Mouse (Mus musculus) heart, adult 2 months (tissue): Measurements from ENCODE around the gene Itpr2.

ENCODE experiments used
- CTCF ChIP-seq: fragments of 200-600 bp; IDR thresholded peaks from 2 replicates; pipeline ENCODE4 v1.8.1; 2022; ENCODE audit warnings: antibody characterized with exemption, mild to moderate bottlenecking, moderate library complexity
- EP300 ChIP-seq: fragments of 200-500 bp; IDR thresholded peaks from 2 replicates; pipeline ENCODE4 v1.6.1; 2011; ENCODE audit warnings: low read depth, low read length, control low read depth; ENCODE audit not compliant: insufficient read depth
- POLR2A ChIP-seq: fragments of 200-500 bp; IDR thresholded peaks from 2 replicates; pipeline ENCODE4 v1.6.1; 2011; ENCODE audit warnings: mild to moderate bottlenecking, low read depth, low read length, control low read depth; ENCODE audit not compliant: insufficient read depth

GRCm38 (mm10) chr6:146525500-146525899, 23.5 kb upstream of the Itpr2 start:
- TF ChIP-seq POLR2A (no peak), CTCF (no peak), EP300 (no peak)
